Mouse (Mus musculus): ENCODE data around the gene Washc2. TPM values are rescaled to one million over a fixed set of nuclear protein-coding genes. Genes with fewer than 3 reads are reported as not detected.
"Not testable (repeated sequence)": the region's sequence is repeated elsewhere in the genome, so short reads cannot be mapped to it uniquely, and the experiment has no call there.

Washc2 gene
- 50.0 and 60.0 TPM in 2 replicates for polyA plus RNA-seq (2011; ENCODE audit: insufficient read length, low read depth, missing spikeins)

DNA sequence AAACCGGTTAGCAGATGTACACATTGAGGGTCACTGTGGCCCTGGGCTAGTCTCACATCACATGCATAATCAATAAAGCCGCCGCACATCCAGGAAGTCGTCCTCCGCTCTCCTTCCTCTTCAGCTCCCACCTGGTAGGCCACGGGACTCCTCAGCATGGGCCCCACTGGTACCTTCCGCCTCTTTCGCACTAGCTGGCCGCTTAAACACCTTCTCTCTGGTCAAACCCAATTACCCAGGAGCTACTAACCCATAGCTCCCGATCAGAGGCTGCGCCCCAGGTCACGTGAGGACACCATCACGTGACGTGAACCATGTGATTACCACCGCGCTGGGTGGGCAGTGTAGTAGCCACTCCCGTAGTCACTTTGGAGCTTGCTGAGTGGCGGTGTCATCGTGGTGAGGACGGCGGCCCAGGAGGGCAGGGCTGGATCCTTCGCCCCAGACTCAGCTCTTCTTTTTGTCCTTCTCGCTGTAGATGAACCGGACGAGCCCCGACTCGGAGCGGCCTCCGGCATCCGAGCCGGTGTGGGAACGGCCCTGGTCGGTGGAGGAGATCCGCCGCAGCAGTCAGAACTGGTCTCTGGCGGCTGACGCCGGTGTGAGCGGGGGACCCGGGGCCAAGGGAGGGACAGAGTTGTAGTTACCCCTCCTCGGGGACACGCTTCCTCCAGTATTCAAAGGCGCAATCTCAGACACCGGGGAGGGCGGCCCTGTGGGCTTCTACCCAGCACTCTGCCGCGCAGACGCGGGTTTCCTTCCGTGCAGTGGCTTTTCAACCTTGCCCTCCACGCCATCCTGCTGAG lies at the start of gene Washc2:
Washc2 (plus strand) TSS at position 310 of the 806 bp plus-strand sequence.
- Histone ChIP-seq H3K4me1 (ENCODE audit: control insufficient read depth, insufficient read depth, low read length) (peaks cover 2% of the 10 kb centered on the region; the same call in 1 of the 2 replicates), H3K27ac (ENCODE audit: insufficient read depth, low read length) (peak within 1 kb of the TSS; percentile 39; the same call in 1 of the 2 replicates), H3K4me3 (ENCODE audit: insufficient read depth, low read length) (peak within 1 kb of the TSS; percentile 80)
- TF ChIP-seq POLR2A (IDR thresholded peaks at IDR 0.05; ENCODE audit: low read depth, low read length) = peak; percentile 97
- TF ChIP-seq CTCF (IDR thresholded peaks at IDR 0.05; ENCODE audit: borderline replicate concordance, insufficient read depth, low read length) = no peak

DNA sequence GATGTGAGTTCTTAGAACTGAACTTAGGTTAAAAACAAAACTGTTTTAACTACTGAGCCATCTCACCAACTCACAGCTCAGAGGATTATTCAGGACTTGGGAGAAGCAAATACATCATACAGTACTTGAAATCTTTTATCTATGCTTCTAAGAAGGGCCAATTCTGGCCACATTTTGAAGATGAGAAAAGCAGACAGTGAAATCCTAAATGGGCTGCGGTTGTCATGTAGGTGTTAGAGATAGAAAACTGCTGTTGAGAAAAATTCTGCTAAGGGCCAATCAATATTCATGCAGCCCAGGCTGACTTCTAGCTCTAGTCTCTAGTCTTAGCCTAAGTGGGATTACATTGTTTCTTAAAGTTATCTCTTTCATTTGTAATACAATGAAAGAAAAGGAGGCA lies 41.5 kb upstream of the Washc2 start:
- H3K4me3 ChIP-seq (ENCODE audit: insufficient read depth, low read length) = no peak overlapping the region
- H3K27ac ChIP-seq (ENCODE audit: insufficient read depth, low read length) = no peak overlapping the region
- no peaks in the 10 kb centered on the region for H3K4me1 ChIP-seq (ENCODE audit: control insufficient read depth, insufficient read depth, low read length)
- TF ChIP-seq POLR2A (IDR thresholded peaks at IDR 0.05; ENCODE audit: low read depth, low read length) (no peak), CTCF (IDR thresholded peaks at IDR 0.05; ENCODE audit: borderline replicate concordance, insufficient read depth, low read length) (no peak)

DNA sequence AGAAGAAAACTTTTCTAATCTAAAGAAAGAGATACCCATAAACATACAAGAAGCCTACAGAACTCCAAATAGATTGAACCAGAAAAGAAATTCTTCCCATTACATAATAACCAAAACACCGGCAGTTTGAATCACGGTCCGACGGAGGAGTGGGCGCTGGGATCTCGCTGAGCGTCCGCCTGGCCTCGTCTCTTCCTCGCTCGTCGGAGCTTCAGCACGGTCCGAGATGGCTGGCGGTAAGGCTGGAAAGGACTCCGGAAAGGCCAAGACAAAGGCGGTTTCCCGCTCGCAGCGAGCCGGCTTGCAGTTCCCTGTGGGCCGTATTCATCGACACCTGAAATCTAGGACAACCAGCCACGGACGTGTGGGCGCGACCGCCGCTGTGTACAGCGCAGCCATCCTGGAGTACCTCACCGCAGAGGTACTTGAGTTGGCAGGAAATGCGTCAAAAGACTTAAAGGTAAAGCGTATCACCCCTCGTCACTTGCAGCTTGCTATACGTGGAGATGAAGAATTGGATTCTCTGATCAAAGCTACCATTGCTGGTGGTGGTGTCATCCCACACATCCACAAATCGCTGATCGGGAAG lies 34.2 kb upstream of the Washc2 start:
- not testable (repeated sequence) for H3K4me1 ChIP-seq (ENCODE audit: control insufficient read depth, insufficient read depth, low read length); H3K27ac ChIP-seq (ENCODE audit: insufficient read depth, low read length); H3K4me3 ChIP-seq (ENCODE audit: insufficient read depth, low read length)

DNA sequence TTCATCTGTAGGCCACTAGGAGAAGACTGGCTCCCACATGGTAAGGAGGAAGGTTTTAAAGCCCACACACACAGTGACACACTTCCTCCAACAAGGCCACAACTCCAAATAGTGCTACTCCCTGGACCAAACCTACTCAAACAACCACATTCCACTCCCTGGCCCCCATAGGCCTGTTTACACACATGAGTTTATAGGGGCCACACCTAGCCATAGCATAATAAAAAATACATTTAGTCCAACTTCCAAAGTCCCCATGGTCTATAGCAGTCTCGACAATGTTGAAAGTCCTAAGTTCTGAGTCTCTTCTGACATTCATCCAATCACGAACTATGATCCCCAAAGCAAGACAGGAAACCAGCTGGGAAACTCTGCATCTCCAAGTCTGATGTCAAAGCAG lies 29.5 kb upstream of the Washc2 start:
- no peak overlapping the region for H3K27ac ChIP-seq (ENCODE audit: insufficient read depth, low read length)
- no peaks in the 10 kb centered on the region for H3K4me1 ChIP-seq (ENCODE audit: control insufficient read depth, insufficient read depth, low read length)
- TF ChIP-seq POLR2A (IDR thresholded peaks at IDR 0.05; ENCODE audit: low read depth, low read length) (no peak), CTCF (IDR thresholded peaks at IDR 0.05; ENCODE audit: borderline replicate concordance, insufficient read depth, low read length) (no peak)
- no peak overlapping the region for H3K4me3 ChIP-seq (ENCODE audit: insufficient read depth, low read length)

DNA sequence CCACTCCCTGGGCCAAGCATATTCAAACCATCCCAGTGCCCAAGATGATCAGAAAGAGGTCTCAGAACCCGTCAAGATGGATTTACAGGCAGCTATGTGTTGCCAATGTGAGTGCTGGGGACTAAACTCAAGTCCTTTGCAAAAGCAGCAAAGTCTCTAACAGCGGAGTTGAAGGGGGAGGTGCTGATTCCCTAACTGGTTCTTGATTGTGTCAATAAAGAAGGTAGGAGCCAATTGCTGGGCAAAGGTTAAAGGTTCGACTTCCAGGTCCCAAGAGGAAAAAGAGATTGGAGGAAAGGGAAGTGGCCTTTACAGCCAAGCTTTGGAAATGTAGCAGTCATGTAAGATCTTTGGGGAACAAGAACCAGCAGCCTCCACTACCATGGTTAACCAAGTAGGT lies 27.1 kb upstream of the Washc2 start:
- Histone ChIP-seq H3K27ac (ENCODE audit: insufficient read depth, low read length) (no peak overlapping the region), H3K4me3 (ENCODE audit: insufficient read depth, low read length) (no peak overlapping the region), H3K4me1 (ENCODE audit: control insufficient read depth, insufficient read depth, low read length) (no peaks in the 10 kb centered on the region)
- no peak for TF ChIP-seq CTCF (IDR thresholded peaks at IDR 0.05; ENCODE audit: borderline replicate concordance, insufficient read depth, low read length)
- no peak for TF ChIP-seq POLR2A (IDR thresholded peaks at IDR 0.05; ENCODE audit: low read depth, low read length)

DNA sequence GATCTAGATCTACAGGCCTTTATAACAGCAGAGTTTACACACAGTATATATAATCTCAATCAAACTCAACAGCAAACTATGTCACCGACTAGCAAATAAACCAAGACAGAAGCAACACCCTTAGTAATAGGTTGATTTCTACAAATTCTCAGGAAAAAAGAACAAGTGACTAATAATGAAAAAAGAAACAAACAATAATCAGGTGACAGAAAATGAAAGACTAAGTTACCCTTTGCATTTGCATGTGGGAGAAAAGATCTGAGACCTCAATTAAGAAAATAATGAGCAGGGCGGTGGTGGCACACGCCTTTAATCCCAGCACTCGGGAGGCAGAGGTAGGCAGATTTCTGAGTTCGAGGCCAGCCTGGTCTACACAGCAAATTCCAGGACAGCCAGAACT lies 24.3 kb upstream of the Washc2 start:
- Histone ChIP-seq H3K4me3 (ENCODE audit: insufficient read depth, low read length) (no peak overlapping the region), H3K27ac (ENCODE audit: insufficient read depth, low read length) (no peak overlapping the region), H3K4me1 (ENCODE audit: control insufficient read depth, insufficient read depth, low read length) (no peaks in the 10 kb centered on the region)
- TF ChIP-seq CTCF (IDR thresholded peaks at IDR 0.05; ENCODE audit: borderline replicate concordance, insufficient read depth, low read length) (no peak), POLR2A (IDR thresholded peaks at IDR 0.05; ENCODE audit: low read depth, low read length) (no peak)

DNA sequence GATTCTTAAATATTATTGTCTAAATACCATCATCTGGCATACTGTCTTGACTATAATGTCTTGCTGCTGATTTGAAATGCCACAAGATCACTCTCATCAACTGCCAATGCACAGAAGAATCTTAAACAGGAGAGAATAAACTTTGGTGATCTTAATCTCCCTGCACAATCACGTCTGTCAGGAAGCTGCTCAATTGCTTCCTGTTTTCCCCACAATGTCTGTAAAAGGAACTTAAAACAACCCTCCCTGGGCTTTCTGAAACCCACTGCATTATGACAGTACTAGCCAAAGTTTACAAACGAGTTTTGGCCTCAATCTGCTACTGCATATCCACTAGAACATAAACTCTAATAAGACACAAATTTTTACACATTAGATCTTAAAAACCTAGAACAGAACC lies 21.4 kb upstream of the Washc2 start:
- H3K4me1 ChIP-seq (ENCODE audit: control insufficient read depth, insufficient read depth, low read length) = no peaks in the 10 kb centered on the region; the same call in 1 of the 2 replicates
- no peak overlapping the region for H3K4me3 ChIP-seq (ENCODE audit: insufficient read depth, low read length)
- no peak for TF ChIP-seq POLR2A (IDR thresholded peaks at IDR 0.05; ENCODE audit: low read depth, low read length)
- no peak for TF ChIP-seq CTCF (IDR thresholded peaks at IDR 0.05; ENCODE audit: borderline replicate concordance, insufficient read depth, low read length)
- no peak overlapping the region for H3K27ac ChIP-seq (ENCODE audit: insufficient read depth, low read length)

DNA sequence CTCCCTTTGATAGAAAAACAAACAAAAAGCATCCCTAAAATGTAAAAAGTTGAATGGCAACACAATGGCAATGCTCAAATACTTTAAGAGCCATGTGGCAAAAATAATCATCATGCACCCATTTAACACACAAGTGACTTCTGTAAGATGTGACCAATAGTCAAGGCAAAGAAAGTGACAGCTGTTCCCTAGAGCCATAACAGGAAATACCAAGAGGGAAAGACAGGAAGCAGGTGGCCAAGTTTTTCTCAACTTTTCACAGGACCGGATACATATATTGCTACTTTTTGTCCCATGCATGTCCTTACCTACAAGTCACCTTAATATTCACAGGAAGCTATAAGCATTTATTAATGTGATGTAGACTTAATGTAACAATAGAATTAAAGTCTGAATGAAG lies 18.4 kb upstream of the Washc2 start:
- TF ChIP-seq CTCF (IDR thresholded peaks at IDR 0.05; ENCODE audit: borderline replicate concordance, insufficient read depth, low read length) = no peak
- TF ChIP-seq POLR2A (IDR thresholded peaks at IDR 0.05; ENCODE audit: low read depth, low read length) = no peak
- Histone ChIP-seq H3K27ac (ENCODE audit: insufficient read depth, low read length) (peak overlapping the region; percentile 32; the same call in 1 of the 2 replicates), H3K4me1 (ENCODE audit: control insufficient read depth, insufficient read depth, low read length) (no peaks in the 10 kb centered on the region; the same call in none of the 2 replicates), H3K4me3 (ENCODE audit: insufficient read depth, low read length) (no peak overlapping the region)

DNA sequence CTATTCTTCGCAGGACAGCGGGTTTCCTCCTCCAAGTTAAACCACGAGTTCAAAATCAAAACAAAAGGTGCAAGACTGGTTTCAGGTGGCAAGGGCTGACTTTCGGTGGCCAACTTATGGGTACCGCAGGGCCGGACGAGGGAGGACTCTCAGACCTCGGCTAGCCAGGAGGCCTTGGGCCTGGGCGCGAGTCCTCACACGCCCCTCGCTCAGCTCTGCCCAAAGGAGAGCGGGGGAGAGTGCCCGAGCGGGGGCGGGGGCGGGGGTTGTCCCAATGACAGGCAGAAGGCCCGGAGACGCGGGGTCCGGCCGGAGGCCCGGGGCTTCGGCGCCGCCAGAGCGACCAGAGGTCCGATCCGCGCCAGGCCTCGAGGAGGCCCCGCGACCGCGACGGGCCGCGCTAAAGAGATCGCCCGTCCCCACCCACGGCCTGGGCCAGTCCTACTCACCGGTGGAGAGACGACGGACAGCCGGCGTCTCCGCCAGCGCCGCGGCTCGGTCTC lies 15.0 kb upstream of the Washc2 start:
- Histone ChIP-seq H3K4me1 (ENCODE audit: control insufficient read depth, insufficient read depth, low read length) (no peaks in the 10 kb centered on the region; the same call in none of the 2 replicates), H3K4me3 (ENCODE audit: insufficient read depth, low read length) (peak overlapping the region; percentile 82), H3K27ac (ENCODE audit: insufficient read depth, low read length) (no peak overlapping the region)
- no peak for TF ChIP-seq CTCF (IDR thresholded peaks at IDR 0.05; ENCODE audit: borderline replicate concordance, insufficient read depth, low read length)
- TF ChIP-seq POLR2A (IDR thresholded peaks at IDR 0.05; ENCODE audit: low read depth, low read length) = no peak

Measured in embryonic fibroblast, embryonic 13.5 days (primary cell).